Mouse (Mus musculus) bone marrow, adult 2 months (tissue): ENCODE measurements around the gene Csk.

Source experiments
- CTCF ChIP-seq: fragments of 200-500 bp; IDR thresholded peaks from 2 replicates; pipeline ENCODE4 v1.5.1; 2011; ENCODE audit warnings: low read length, control low read depth; ENCODE audit not compliant: control insufficient read depth, insufficient read depth
- POLR2A ChIP-seq: fragments of 200-500 bp; IDR thresholded peaks from 2 replicates; pipeline ENCODE4 v1.6.1; 2011; ENCODE audit warnings: low read depth, mild to moderate bottlenecking, control low read depth, low read length, borderline replicate concordance; ENCODE audit not compliant: control insufficient read depth

DNA sequence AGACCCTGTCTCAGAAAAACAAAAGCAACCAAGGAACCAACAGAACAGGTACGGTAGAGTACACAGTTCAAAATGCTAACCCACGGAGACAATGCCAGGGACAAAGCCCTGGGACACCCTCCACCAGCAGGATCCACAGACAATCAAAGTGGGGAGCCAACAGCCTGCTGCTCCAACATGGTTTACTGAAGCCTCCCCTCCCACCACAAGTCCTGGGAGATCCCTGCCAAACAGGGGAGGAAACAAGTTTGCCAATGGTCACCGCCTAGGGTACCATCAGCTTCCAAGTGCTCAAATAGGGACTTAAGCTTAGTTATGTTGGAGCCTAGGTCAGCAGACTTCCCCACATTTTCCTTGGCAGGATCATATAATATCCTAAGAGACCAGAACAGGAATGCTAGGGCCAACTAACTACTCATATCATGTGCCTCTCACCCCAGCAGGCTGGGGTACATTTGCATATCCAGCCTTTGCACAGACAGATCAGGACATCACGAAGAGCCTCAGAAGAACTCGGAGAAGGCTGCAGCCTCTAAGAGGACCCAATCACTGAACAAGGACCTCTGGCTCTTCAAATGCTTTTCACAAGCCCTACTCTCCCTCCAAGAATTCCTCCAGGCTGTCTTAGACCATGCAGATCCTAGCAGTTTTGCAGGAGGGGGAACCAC lies 13.6 kb downstream of the Csk start:
- TF ChIP-seq POLR2A = no peak
- no peak for TF ChIP-seq CTCF
